Mouse (Mus musculus): ENCODE data around the gene Rassf3. TPM values are rescaled to one million over a fixed set of nuclear protein-coding genes. Genes with fewer than 3 reads are reported as not detected.

Gene Rassf3
- total RNA-seq, 2 experiments from 2014 or later: 8.2 to 8.9 TPM

DNA sequence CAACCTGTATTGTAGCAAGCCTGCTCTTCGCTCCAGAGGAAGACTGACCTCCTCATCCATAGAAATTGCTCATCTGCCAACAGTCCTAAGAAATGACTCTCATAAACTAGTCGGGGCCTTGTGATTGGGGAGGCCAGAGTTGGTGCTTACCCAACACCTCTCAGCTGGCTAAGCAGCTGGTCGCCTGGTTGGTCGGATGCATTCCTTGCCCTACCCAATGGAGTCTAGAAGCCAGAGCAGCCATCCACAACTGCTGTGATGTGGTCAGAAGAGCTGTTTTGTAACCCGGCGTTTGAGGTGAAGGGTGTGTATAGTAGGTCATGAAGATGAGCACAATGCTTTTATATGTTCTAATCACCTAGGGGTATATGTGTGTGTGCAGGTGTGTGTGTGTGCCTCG, 77.5 kb downstream of the Rassf3 start:
- DNase-seq: no peak

DNA sequence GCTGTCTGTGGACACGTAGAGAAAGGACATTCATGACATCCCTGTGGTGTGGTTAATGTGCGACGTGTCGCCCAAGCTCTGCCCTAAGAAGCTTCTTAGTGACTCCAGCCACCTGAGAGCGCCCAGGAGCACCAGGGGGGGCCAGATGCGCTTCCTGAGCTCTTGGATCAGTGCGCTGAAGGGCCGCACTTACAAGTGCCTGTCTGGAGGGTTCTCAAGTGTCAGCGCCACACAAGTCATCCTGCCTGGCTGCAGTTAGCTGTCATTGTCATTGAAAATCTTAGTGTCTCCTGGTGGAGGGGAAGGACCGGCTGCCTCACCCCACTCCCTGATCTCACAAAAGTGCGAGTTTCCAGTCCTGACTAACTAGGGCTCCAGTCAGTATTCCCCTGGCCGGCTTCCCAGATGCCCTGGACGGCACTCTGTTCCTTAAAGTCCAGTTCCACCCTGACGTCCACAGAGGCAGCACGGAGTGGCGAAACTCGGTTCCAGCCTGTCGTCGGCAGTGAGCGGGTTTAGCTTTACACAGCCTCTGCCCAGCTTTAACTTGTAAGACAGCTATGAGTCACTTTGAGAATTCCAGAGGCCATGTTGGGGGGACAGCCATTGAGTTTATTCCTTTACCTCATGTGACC, 80.5 kb downstream of the Rassf3 start:
- no peak for DNase-seq

DNA sequence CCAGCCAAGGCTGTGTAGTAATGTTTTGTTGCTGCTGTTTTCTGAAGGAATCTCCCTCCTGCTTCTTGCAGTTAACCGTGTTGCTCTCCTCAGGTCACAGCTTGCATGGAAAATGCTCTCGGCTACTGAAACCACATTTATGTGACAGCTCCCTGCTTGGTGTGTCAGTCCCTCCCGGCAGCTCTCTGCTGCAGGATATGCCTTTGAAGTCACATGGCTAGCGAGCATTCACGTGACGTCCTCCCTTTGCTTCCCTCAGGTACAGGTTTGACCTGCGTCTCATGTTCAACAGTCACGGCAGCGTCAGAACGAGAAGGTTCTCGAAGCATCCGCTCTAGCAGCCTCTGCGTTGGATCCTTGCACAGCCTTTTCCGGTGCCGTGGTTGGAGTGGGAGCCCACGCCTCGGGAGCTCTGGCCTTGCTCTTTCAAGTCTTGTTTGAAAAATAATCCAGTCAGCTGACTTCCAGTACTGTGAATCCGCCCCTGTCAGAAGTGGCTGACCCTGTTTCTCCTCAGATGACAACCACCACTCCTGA, 81.3 kb downstream of the Rassf3 start:
- DNase-seq: no peak

DNA sequence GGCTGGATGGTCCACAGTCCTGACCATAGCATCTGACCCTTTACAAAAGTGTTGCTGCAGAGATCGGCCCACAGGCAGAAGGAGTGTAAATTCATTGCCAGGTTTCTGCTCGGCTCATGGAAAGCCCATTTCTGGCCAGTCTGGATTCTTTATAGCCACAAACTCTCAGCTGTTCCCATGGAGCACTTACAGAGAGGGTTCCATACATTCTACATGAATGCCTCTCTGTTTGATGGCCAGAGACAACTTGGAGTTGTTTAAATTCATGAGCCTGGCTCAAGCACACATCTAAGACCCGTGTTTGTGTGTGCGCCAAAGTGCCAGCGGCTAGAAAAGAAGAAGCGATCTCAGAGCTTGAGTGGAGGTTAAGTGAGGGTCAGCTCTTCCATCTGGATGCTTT, 81.9 kb downstream of the Rassf3 start:
- no peak for DNase-seq

DNA sequence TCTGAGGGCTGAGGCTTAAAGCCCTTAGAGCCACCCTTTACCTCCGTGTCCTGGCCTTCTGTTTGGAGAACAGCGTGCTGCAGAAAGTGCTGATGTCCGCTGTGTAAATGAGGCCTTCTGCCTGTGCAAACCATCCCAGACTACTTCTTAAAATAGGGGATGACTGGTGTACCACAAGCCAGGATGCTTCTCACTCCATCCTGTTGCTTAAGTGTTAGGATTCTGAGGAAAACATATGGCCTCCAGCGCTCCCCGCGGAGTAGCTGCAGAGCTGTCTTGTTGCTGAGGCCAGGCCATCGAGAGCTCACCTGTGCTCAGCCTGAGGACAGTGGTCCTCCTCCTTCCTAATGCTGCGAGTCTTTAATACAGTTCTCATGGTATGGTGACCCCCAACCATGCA, 84.2 kb downstream of the Rassf3 start:
- DNase-seq: no peak

DNA sequence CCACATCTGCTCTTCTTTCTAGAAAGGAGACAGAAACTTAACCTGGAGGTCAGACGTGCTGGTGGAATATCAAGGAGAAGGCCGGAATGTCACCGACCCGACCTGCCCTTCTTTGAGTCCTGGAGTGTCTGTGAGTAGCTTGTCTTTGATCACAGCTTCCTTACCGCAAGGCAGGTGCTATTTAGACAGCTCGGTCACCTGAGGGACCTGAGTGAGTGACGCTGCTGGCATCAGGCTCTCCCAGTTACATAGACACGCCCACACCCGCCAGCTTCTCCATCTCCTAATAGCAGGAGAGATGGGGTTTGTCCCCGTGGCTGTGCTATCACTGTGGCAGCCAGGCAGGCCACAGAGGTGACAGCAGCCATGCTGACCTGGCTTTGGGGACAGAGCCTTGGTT, 85.5 kb downstream of the Rassf3 start:
- no peak for DNase-seq

DNA sequence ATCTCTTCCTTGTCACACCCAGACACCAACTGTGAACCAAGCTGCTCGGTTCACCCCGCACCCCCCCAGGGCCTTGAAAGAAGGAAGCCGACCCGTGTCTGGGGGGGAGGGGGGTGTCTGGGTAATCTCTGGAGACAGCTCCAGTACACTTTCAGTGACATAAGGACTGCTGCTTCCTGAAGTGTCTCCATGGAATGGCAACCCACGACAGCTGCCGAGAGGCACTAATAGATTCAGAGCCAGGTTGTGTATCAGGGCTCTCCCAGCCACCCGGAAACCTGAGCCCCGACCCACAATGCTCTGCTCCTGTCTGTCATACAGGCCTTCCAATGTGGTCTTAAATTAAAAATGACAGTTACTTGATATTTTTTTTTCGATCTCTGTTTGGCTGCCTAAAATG, 89.8 kb downstream of the Rassf3 start:
- no peak for DNase-seq

DNA sequence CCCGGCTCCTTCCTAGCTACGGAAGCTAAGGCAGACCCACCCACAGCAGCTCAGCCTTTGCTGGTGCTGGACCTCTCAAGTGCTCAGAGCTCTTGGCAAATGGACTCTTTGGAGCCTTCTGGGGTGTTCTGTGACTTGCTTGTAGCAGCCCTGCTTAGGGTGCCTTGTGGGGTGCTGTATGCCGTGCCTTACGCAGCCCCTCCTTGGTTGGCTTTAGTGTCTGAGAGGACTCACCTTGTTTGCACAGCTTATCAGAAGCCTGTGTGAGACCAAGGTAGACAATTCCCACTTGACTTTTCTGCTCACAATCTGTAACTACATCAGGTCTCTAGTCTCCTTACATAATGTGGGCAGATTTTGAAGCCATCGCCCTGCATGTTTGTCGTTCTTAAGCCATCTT, 90.5 kb downstream of the Rassf3 start:
- no peak for DNase-seq

DNA sequence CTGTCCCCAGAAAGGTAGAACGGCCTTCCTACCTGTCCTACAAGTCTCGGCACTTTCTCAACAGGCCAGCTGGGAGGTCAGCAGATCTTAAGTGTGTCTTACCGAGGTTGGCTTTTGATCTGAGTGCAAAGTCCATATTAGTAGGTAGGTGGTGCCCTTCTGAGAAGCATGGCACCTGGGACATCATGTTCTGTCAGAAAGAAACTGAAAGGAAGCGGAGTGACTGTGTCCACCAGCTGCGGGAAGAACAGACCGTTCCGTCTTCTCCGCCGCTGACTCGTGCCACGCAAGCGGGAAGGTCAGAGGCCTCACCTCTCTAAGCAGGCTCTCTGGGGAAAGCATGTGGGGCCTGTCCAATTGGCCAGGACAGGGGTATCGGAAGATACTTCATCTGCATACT, 91.4 kb downstream of the Rassf3 start:
- DNase-seq: no peak

DNA sequence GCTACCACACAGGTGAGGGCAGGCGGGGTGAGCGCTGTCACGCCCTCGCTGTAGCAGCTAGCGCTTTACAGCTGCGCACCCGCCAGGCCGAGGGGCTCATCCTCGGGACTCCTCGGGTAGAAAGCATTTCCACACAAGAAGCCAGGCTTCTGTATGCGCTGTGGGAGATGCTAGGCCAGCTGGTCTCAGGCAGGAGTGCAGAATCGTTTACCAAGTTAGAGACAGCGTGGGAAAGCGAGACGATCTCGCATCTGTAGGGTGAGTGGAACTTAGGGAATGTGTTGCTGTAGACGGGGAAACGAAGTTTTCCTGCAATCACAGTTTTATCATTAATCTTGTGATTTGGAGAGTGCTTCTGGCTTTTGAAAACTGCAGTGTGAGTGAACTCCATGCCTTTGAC, 94.9 kb downstream of the Rassf3 start:
- DNase-seq: no peak

DNA sequence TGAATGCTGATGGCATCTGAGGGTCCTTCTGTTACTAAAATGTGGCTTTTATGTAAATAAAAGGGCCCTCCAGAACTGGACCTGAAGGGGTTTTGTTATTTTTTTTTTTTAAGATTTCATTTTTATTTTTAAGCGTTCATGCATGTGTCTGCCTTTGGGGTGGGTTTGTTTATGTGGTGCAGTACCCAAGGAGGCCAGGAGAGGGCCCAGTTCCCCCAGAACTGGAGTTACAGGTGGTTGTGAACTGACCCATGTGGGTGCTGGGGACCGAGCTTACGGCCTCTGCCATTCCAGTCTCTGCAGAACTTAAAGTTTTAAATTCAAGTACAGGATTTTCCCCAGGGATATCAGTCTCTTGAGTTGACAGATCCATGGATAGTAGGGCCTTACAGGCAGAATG, 96.8 kb downstream of the Rassf3 start:
- DNase-seq: no peak

DNA sequence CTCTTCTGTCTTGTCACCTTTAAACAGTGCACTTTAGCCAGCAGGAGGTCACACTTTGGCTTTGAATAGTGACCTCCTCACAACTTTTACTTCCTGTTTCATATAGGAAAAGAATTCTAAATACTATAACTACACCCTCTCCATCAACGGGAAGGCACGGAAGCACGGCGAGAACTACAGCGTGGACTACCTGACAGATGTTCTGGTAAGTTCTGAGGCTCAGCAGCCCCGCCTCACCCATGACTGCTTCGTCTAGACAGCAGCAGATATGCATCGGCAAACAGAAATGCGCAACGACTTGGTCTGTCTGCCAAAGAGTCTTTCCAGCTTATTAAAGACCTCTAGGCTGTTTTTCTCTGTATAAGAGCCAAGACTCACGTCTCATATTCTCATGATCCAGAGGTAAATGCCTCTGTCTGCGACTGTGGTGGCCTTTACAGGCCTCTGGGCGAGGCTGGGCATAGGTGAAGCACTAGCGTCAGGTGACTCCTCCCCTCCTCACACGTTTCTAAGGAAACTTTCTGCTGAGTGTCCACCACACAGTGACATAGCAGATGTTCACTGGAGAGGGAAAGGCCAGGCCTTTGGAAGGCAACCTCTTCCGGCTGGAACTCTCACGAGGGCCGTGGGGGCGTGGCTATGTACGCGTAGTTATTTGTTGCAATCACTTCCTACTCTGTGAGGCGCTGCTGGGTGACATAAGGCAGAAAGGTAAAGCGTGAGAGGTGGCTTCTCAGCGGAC, 99.4 kb downstream of the Rassf3 start:
- no peak for DNase-seq

DNA sequence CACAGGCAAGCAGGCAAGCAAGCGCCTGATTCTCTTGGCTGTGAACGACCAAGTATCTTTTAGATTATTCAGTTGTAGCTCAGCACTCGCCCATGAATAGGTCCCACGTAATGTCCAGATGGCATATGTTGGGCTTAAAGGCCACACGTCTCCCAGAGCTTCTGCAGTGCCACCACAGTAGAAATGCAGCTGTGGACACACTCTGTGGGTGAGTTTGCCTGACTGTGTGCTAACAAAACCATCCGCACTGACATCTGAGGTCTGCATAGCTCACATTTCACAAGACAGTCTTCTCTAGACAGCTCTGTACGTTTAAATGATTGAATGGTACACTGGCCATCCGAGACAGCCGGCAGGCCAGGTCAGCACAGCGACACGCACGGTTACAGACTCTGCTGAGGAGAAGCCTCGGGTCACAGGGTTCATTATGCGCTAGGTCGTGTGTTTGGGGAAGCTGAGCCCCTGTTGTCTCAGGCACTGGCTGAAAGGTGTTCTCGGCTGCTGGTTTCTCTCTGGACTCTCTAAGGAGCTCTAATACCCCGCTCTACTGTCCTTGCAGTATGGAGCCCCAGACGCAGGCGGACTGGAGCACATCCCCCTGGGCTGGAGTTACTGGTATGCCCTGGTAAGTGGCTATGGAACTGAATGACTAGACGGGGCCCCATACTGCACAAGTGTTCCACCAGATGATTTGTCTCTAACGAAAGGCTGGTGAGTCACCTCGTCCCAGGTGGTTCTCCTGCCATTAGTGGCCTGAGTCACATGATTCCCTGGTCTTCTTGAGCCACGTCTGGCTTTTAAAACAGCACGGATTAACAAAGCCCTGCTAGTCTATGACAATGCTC, 100.3 kb downstream of the Rassf3 start:
- DNase-seq: no peak

DNA sequence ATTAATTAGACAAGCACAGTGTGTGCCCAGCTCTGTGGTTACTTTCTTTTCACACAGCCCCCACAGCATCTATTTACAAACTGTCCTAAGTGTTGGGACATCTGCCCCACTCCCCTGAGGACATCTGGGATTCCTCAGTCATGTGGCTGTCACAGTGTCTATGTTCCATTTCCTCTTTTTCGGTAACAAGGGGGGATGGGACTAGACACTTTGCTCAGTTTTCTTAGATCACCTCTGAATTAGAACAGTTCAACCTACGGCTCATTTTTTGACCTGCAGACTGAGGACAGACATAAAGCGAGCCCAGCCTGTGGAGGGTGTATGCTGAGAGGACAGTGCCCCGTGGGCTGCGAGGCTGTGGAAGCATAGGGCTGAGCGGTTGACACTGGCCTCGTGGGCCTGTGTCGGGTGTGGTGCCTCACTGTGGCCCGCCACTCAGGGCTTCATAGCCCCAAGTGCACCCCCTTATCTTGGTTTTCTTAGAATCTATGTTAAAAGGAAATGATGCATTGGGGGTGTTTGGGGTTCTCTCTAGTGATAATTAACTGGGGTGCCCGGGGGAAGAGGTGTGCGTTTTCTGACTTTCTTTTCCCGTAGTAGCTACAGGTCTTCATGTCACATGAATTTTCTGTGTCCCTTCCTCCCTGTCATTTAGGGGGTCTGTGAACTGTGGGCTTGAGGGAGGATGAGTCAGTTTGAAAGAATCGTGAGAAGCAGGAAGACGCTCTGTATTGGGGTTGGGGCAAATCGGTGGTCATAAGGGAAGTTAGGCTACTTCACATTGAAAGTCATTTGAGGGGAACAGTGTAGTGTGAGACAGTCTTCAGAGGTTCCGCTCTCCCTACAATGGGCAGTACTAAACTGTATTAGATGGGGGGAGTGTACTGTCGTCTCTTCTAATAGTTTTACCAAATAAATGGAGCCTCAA, 101.2 kb downstream of the Rassf3 start:
- no peak for DNase-seq

DNA sequence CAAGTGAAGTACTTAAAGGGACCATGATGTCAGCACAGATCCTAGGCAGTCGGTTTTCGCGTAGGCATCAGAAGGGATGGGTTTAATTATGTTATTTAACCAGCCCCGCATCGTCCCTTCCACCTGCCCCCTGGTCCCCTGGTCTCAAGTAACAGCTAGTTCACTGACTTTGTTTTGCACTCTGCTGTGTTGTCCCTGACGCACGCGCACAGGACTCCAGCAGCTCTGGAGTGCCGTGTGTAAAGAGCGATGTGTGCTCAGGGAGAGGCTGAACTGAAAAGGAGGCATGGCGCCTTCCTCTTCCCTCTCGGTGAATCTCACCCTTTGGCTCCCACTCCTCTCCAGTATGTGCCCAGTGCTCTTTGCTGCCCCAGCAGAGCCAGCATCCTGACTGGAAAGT, 102.1 kb downstream of the Rassf3 start:
- DNase-seq: no peak

DNA sequence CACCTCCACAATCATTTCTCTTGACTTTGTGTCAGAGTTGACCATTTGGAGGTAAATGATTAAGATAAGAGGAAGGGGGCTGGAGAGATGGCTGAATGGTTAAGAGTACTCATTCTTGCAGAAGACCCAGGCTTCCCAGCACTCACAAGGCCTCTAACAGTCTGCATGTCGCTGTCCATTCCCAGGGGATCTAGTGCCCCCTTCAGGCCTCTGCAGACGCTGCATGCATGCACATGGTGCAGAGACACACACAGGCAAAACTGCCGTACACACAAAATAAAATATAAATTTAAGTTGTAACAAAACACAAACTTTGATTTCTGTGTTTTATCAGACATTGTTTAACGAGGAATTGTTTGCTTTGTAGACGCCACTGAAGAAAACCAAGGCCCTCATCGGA, 105.4 kb downstream of the Rassf3 start:
- no peak for DNase-seq

DNA sequence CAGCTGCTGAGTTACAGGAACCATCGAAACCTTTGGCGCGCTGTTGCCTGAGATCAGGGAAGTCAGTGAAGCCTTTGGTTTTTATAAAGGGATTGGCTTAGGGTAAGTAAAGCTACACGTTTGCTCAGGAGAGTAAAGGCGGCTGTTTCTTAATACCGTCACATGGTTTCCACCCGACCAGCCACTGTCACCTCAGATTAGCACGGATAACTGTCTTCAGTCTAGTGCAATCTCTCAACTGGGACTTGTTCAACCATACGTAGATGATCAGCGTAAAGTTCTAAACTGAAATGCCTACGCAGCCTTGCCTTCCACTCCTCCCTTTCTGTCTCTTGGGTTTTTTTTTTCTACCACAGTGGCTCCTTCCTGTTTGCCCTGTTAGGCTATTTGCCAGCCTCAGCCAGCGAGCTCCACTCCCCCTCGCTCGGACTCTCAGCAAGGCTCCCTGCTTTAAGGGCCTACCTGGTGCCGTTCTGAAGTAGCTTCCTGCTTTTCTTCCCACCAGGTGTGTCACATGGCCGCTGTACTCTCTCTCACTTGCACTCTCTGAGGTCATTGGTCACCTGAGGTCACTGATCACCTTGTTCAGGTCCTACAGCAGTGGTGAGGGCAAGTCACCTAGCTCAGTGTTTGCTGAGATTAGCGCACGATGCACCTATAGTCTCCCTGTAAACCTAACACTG, 107.2 kb downstream of the Rassf3 start:
- no peak for DNase-seq

DNA sequence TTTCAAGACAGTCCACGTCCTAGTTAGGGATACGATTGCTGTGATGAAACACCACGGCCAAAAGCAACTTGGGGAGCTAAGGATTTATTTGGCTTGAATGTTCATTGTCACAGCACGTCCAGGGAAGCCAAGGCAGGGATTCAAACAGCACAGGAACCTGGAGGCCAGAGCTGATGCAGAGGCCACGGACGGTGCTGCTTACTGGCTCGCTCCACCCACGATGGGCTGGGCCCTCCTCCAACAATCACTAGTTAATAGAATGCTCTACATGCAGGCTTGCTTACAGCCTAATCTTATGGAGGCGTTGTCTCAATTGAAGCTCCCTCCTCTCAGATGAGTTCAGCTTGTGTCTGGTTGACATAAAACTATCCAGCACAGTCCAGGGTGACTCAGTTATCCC, 108.4 kb downstream of the Rassf3 start:
- no peak for DNase-seq

DNA sequence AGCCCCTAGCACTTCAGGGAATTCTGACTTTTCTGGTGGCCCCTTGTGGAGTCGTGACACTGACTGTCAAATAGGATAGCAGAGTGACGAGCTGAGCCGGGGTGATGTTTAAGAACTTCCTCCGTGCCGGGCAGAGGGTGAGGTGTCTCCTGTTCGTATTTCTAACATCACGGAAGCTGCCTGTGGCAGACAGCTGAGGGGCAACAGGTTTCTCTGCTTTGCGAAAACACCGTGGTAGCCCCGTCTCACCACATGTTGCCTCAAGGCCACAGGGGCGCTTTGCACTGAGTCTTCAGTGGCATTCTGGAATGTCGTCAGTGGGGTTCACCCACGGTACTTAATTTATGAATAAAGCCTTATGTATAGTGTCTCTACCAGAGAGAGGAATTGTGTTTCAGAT, 108.9 kb downstream of the Rassf3 start:
- DNase-seq: no peak

DNA sequence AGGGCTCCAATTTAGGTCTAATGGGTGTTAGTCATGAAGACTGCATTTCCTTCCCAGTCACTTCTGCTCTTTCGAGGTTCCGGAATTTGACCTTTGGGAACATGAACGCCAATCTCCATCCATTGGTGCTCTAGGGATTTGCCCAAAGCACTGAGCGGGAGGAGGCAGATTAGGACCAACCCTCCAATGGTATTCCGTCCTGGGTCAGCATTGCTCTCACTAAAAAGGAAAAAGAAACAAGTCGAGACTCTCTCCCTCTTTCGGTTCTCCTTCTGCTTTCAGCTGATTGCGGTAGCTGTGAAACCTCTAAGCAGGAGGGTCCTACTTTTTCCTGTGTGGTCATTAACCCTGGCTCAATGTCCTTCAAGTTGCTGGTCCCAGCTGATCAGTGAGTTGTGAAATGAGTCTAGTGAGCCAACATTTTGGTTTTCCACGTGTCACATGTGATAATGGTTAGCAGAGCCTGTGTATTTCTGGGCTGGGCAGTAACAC, 110.3 kb downstream of the Rassf3 start:
- no peak for DNase-seq

DNA sequence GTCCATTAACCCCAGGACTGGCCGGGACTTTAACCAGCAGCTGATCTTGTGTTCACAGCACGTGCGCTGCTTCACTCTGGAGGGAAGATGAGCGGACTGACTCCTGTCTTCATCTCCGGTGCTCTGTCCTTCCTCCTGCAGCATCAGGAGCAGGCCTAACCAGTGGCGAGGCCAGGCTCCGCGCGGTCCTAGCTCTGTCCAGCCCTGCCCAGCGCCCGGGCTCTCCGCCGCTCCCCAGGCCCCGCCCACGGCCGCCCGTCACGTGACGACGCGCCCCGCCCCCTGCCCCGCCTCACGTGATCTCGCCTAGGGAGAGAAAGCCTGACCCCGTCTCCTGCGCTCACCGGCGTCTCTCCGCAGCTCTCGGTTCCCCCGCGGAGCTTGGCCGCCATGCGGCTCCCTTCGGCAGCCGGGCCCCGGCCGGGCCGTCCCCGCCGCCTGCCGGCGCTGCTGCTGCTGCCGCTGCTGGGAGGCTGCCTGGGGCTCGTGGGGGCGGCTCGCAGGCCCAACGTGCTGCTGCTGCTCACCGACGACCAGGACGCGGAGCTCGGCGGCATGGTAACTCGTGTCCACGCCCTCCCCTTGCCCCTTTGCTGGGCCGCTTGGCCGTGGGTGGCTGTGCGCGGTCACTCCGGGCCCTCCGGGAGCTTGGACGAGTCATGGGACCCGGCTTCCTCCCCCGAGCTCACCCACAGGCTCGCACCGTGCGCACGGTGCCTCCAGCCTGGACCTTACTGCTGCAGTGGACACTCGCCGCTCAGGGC, 111.2 kb downstream of the Rassf3 start, which contains the start of gene Gns:
Gene Gns (plus strand): TSS at position 290 of the 764 bp plus-strand sequence.
- DNase-seq: peak; percentile 79 to 84

All from layer of hippocampus, postnatal 36 days (tissue).